Mouse (Mus musculus) lung, postnatal 0 days (tissue): ENCODE measurements around the gene Slx4.

Source experiments
- CTCF ChIP-seq: IDR thresholded peaks from 2 replicates; pipeline ENCODE4 v1.5.1; 2016; ENCODE audit warnings: antibody characterized with exemption, mild to moderate bottlenecking
- EP300 ChIP-seq: IDR thresholded peaks from 2 replicates; pipeline ENCODE4 v1.6.1; 2016; ENCODE audit warnings: antibody characterized with exemption, mild to moderate bottlenecking, control low read depth

DNA sequence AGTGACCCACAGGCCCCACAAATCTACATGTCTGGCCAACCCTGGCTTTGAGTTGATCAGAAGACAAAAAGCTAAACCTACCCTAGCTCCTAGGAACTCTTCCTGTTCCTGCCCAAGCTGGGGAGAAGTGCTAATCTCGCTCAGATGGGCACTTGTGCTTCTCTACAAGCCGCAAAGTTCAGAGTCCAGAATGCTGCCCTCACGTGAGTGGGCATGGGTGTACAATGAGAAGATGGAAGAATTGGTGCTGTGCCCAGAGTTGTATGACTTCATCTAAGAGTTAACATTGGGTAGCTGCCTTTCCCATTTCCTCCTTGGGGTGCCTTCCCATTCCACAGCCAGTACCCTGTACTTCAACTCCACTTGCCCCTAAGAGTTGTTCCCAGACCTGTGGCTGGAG, 23.6 kb upstream of the Slx4 start:
- no peak for TF ChIP-seq EP300
- no peak for TF ChIP-seq CTCF
